Mouse (Mus musculus) olfactory bulb, adult 2 months (tissue): Measurements from ENCODE around the gene Nop58.

Experiments used
- CTCF ChIP-seq: fragments of 200-500 bp; IDR thresholded peaks from 2 replicates; pipeline ENCODE4 v1.5.1; 2012; ENCODE audit warnings: low read depth, mild to moderate bottlenecking, low read length, moderate library complexity; ENCODE audit not compliant: insufficient read depth
- POLR2A ChIP-seq: fragments of 200-500 bp; IDR thresholded peaks from 2 replicates; pipeline ENCODE4 v1.6.1; 2012; ENCODE audit warnings: mild to moderate bottlenecking, low read depth, low read length, moderate library complexity; ENCODE audit not compliant: insufficient read depth

DNA sequence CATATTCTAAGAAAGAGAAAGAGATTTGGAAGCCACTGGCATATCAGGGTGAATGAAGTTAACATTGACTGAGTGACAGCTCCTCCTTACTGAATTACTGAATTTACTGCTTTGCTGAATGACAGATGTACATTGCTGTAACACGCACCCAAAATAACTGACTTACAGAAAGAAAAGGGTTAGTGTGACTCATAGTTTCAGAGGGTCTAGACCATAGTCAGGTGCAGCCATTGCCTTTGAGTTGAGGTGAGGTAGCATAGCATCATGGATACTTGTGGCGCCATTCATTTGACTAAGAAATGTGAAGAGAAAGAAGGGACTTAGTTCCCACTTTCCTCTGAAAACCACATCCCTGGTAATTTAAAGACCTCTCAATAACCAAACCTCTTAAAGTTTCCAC is 11.1 kb upstream of the Nop58 start:
- TF ChIP-seq CTCF (no peak), POLR2A (no peak)
